Mouse (Mus musculus) gastrocnemius, postnatal 4 days (tissue): ENCODE results near the gene Tmem221. TPM values are rescaled to one million over a fixed set of nuclear protein-coding genes. Genes with fewer than 3 reads are reported as not detected.

ENCODE experiments used
- DNase-seq, 2 experiments: peaks; one replicate each; pipeline ENCODE4 v3.0.0; 2021 to 2022; ENCODE audit warnings: low spot score in 2 of 2, mixed read lengths in 2 of 2
- total RNA-seq, 2 experiments: library from RNA; stranded (reverse); gene quantifications; 2 replicates each; pipeline ENCODE4 v1.2.3; 2021

Tmem221 gene
- total RNA-seq, 2 experiments from 2014 or later: 0.21 TPM; not detected in 1

- DNase-seq: no peak
These were observed 45.5 kb downstream of the Tmem221 start for GRCm38 (mm10) chr8:71513018-71513754.

- DNase-seq: no peak
These were observed 47.0 kb downstream of the Tmem221 start, which contains the start of gene Plvap for GRCm38 (mm10) chr8:71511644-71512043. Gene Plvap, minus strand, starts transcription at chr8:71511752.

- DNase-seq: no peak
These were observed 49.4 kb downstream of the Tmem221 start for GRCm38 (mm10) chr8:71509316-71509715.

GRCm38 (mm10) chr8:71507589-71508104 is 51.0 kb downstream of the Tmem221 start:
- DNase-seq: peak; percentile 60 to 80

GRCm38 (mm10) chr8:71505979-71506378 is 52.7 kb downstream of the Tmem221 start:
- DNase-seq: no peak

GRCm38 (mm10) chr8:71505326-71505725 is 53.3 kb downstream of the Tmem221 start:
- DNase-seq: no peak

- no peak for DNase-seq
These were observed 54.3 kb downstream of the Tmem221 start for GRCm38 (mm10) chr8:71504349-71504748.

Other genes starting within 250 kb of the Tmem221 start
- 100 to 1,000 TPM; 139 to 149 TPM for gene Use1, start 192.0 kb downstream of the Tmem221 start, total RNA-seq
- 1 to 10 TPM; 8.1 to 9.2 TPM for gene Ocel1, start 187.6 kb downstream of the Tmem221 start, total RNA-seq
- gene Nr2f6, start 176.9 kb downstream of the Tmem221 start, total RNA-seq: 10 to 100 TPM; 37.0 to 40.4 TPM
- gene Ushbp1, start 163.1 kb downstream of the Tmem221 start, total RNA-seq: 10 to 100 TPM; 14.7 to 17.4 TPM
- 10 to 100 TPM; 64.4 to 77.9 TPM for gene Babam1, start 162.0 kb downstream of the Tmem221 start, total RNA-seq
- 1 to 10 TPM; 6.0 to 7.1 TPM for gene Ankle1, start 152.9 kb downstream of the Tmem221 start, total RNA-seq
- gene Abhd8, start 95.2 kb downstream of the Tmem221 start, total RNA-seq: 10 to 100 TPM; 47.1 to 47.3 TPM
- gene Mrpl34, start 93.9 kb downstream of the Tmem221 start, total RNA-seq: 10 to 100 TPM; 29.0 to 34.4 TPM
- gene Dda1, start 89.7 kb downstream of the Tmem221 start, total RNA-seq: 10 to 100 TPM; 40.3 to 44.2 TPM
- 10 to 100 TPM; 20.8 to 25.3 TPM for gene Ano8, start 72.9 kb downstream of the Tmem221 start, total RNA-seq
- 10 to 100 TPM; 17.8 to 19.1 TPM for gene Gtpbp3, start 70.8 kb downstream of the Tmem221 start, total RNA-seq
- gene Plvap, start 47.1 kb downstream of the Tmem221 start, total RNA-seq: 10 to 100 TPM; 15.9 to 16.6 TPM
- gene Ccdc194, start 33.2 kb downstream of the Tmem221 start, total RNA-seq: under 1 TPM; 0.47 to 0.83 TPM
- 10 to 100 TPM; 18.3 to 20.1 TPM for gene Bst2, start 21.4 kb downstream of the Tmem221 start, total RNA-seq
- gene Mvb12a, start 15.9 kb downstream of the Tmem221 start, total RNA-seq: 10 to 100 TPM; 30.3 to 33.1 TPM
- under 1 TPM; 0.26 to 0.29 TPM for gene Nxnl1, start 7.7 kb upstream of the Tmem221 start, total RNA-seq
- gene Slc27a1, start 10.0 kb upstream of the Tmem221 start, total RNA-seq: 10 to 100 TPM; 51.7 to 52.8 TPM
- 10 to 100 TPM; 71.4 to 72.1 TPM for gene Pgls, start 33.3 kb upstream of the Tmem221 start, total RNA-seq
- 1 to 10 TPM; 1.8 to 2.6 TPM for gene Fam129c, start 38.8 kb upstream of the Tmem221 start, total RNA-seq
- gene Colgalt1, start 52.1 kb upstream of the Tmem221 start, total RNA-seq: 10 to 100 TPM; 63.9 to 77.4 TPM
- gene Unc13a, start 112.9 kb upstream of the Tmem221 start, total RNA-seq: under 1 TPM; 0.22 to 0.47 TPM
- gene Jak3, start 117.4 kb upstream of the Tmem221 start, total RNA-seq: 1 to 10 TPM; 5.0 to 6.5 TPM
- 1 to 10 TPM; 2.6 to 3.4 TPM for gene Insl3, start 130.3 kb upstream of the Tmem221 start, total RNA-seq
- 1 to 10 TPM; 4.1 to 4.5 TPM for gene B3gnt3, start 142.9 kb upstream of the Tmem221 start, total RNA-seq
- gene Fcho1, start 166.8 kb upstream of the Tmem221 start, total RNA-seq: 1 to 10 TPM in 1 of 2 experiments, under 1 TPM in 1; 0.61 to 1.5 TPM